Mouse (Mus musculus) small intestine, adult 2 months (tissue): Measurements from ENCODE around the gene Nhlh1.

Experiments used
- CTCF ChIP-seq: fragments of 200-500 bp; IDR thresholded peaks from 2 replicates; pipeline ENCODE4 v1.5.1; 2012; ENCODE audit warnings: low read depth, mild to moderate bottlenecking, control low read depth, inconsistent platforms, low read length, moderate library complexity, mixed read lengths; ENCODE audit not compliant: insufficient replicate concordance, insufficient read length; ENCODE audit errors: extremely low read depth
- POLR2A ChIP-seq: fragments of 200-500 bp; IDR thresholded peaks from 2 replicates; pipeline ENCODE4 v1.6.1; 2012; ENCODE audit warnings: low read depth, mild to moderate bottlenecking, control low read depth, inconsistent platforms, low read length, moderate library complexity

- TF ChIP-seq POLR2A (no peak), CTCF (no peak)
Measured at GRCm38 (mm10) chr1:172095202-172095601, 37.8 kb upstream of the Nhlh1 start.
